Mouse (Mus musculus): ENCODE measurements around the gene Megf11. TPM values are rescaled to one million over a fixed set of nuclear protein-coding genes. Genes with fewer than 3 reads are reported as not detected.

Megf11 gene
- total RNA-seq, 2 experiments from 2014 or later: 0.27 to 0.31 TPM

Small RNA genes lying within 50 kb of the gene (microRNA-seq; reads per million reads assigned to microRNA genes)
- gene Gm47308: 0 reads per million in 2 experiments

Other genes starting within 250 kb of the Megf11 start
- gene Zwilch, start 212.5 kb upstream of the Megf11 start, total RNA-seq (2021): 1 to 10 TPM; 1.9 to 2.1 TPM
- gene Rpl4, start 212.3 kb upstream of the Megf11 start, total RNA-seq (2021): 100 to 1,000 TPM; 594 to 710 TPM
- 10 to 100 TPM; 15.6 to 16.4 TPM for gene Snapc5, start 206.4 kb upstream of the Megf11 start, total RNA-seq (2021)
- 1 to 10 TPM; 2.2 to 2.5 TPM for gene Uchl4, start 150.4 kb upstream of the Megf11 start, total RNA-seq (2021)
- 10 to 100 TPM; 51.9 to 55.6 TPM for gene Map2k1, start 132.0 kb upstream of the Megf11 start, total RNA-seq (2021)
- 10 to 100 TPM; 12.3 to 17.6 TPM for gene Tipin, start 104.0 kb upstream of the Megf11 start, total RNA-seq (2021)
- gene Dis3l, start 44.3 kb upstream of the Megf11 start, total RNA-seq (2021): 10 to 100 TPM; 13.0 to 13.4 TPM

Data from gastrocnemius, postnatal 14 days (tissue).